Mouse (Mus musculus) myocyte (in vitro differentiated cells): ENCODE data around the gene Stpg2. TPM values are rescaled to one million over a fixed set of nuclear protein-coding genes. Genes with fewer than 3 reads are reported as not detected.

ENCODE experiments used
- H3K27me3 ChIP-seq: one replicate; pipeline ENCODE4 v1.6.1; 2011; ENCODE audit not compliant: control insufficient read depth, insufficient read depth, insufficient read length
- H3K36me3 ChIP-seq: one replicate; pipeline ENCODE4 v1.6.1; 2011; ENCODE audit not compliant: control insufficient read depth, insufficient read depth
- H3K4me2 ChIP-seq: one replicate; pipeline ENCODE4 v1.6.1; 2011; ENCODE audit warnings: low read depth, control low read depth
- H3K4me3 ChIP-seq: one replicate; pipeline ENCODE4 v1.5.1; 2011; ENCODE audit warnings: mild to moderate bottlenecking, control low read depth, moderate library complexity
- H3K79me2 ChIP-seq: one replicate; pipeline ENCODE4 v1.6.1; 2011; ENCODE audit not compliant: control insufficient read depth, insufficient read depth
- H3ac ChIP-seq: one replicate; pipeline ENCODE4 v1.6.1; 2011; ENCODE audit not compliant: control insufficient read depth, insufficient read length
- CEBPB ChIP-seq: IDR thresholded peaks from 2 replicates; pipeline ENCODE4 v1.6.1; 2011; ENCODE audit warnings: mild to moderate bottlenecking, moderate library complexity; ENCODE audit not compliant: poor library complexity, insufficient read depth, severe bottlenecking
- E2F4 ChIP-seq: IDR thresholded peaks from one replicate; pipeline ENCODE4 v1.6.1; 2011; ENCODE audit warnings: mild to moderate bottlenecking, control low read depth, moderate library complexity; ENCODE audit not compliant: insufficient read depth
- MAX ChIP-seq: IDR thresholded peaks from one replicate; pipeline ENCODE4 v1.6.1; 2011; ENCODE audit warnings: low read depth, mild to moderate bottlenecking, control low read depth
- MYOD1 ChIP-seq, 3 experiments: IDR thresholded peaks; one replicate each; pipeline ENCODE4 v1.6.1; 2011; ENCODE audit warnings: control low read depth in 2 of 3, low read depth in 2 of 3, mild to moderate bottlenecking in 2 of 3, moderate library complexity in 1 of 3; ENCODE audit not compliant: insufficient read length in 2 of 3, control insufficient read depth in 1 of 3
- MYOG ChIP-seq, 3 experiments: IDR thresholded peaks; one replicate each; pipeline ENCODE4 v1.6.1; 2011; ENCODE audit warnings: control low read depth in 2 of 3, low read depth in 2 of 3, mild to moderate bottlenecking in 2 of 3; ENCODE audit not compliant: insufficient read length in 2 of 3, control insufficient read depth in 1 of 3, insufficient read depth in 1 of 3
- POLR2A ChIP-seq: IDR thresholded peaks from one replicate; pipeline ENCODE4 v1.6.1; 2011; ENCODE audit warnings: low read depth, mild to moderate bottlenecking, control low read depth, moderate library complexity; ENCODE audit not compliant: insufficient read length
- POLR2AphosphoS2 ChIP-seq: IDR thresholded peaks from one replicate; pipeline ENCODE4 v1.6.1; 2011; ENCODE audit warnings: low read depth, control low read depth; ENCODE audit not compliant: insufficient read length
- REST ChIP-seq: IDR thresholded peaks from one replicate; pipeline ENCODE4 v1.6.1; 2011; ENCODE audit warnings: mild to moderate bottlenecking, control low read depth, moderate library complexity; ENCODE audit not compliant: insufficient read depth, insufficient read length
- SRF ChIP-seq: IDR thresholded peaks from one replicate; pipeline ENCODE4 v1.6.1; 2011; ENCODE audit warnings: low read depth; ENCODE audit not compliant: control insufficient read depth, insufficient read length
- TCF12 ChIP-seq: IDR thresholded peaks from one replicate; pipeline ENCODE4 v1.6.1; 2011; ENCODE audit warnings: mild to moderate bottlenecking, control low read depth; ENCODE audit not compliant: poor library complexity, insufficient read depth, severe bottlenecking
- TCF3 ChIP-seq: IDR thresholded peaks from one replicate; pipeline ENCODE4 v1.6.1; 2011; ENCODE audit warnings: low read depth, control low read depth; ENCODE audit not compliant: insufficient read length
- USF1 ChIP-seq: IDR thresholded peaks from one replicate; pipeline ENCODE4 v1.6.1; 2011; ENCODE audit warnings: low read depth, mild to moderate bottlenecking, control low read depth, moderate library complexity
- polyA plus RNA-seq: library from polyadenylated mRNA; unstranded; fragments of >200 nt; fragmentation: generic; extraction: Trizol; gene quantifications from one replicate; pipeline ENCODE4 v1.2.1, GENCODE M21; 2012; ENCODE audit warnings: missing spikeins

The Stpg2 gene
- polyA plus RNA-seq, 1 experiment, result not detected

- no peaks in the 10 kb centered on the region for H3K36me3 ChIP-seq
- no peak overlapping the region for H3ac ChIP-seq
- H3K79me2 ChIP-seq, result no peaks in the 10 kb centered on the region
- no peaks in the 10 kb centered on the region for H3K27me3 ChIP-seq
- no peak for TF ChIP-seq MAX
- no peak overlapping the region for H3K4me2 ChIP-seq
- H3K4me3 ChIP-seq, result no peak overlapping the region
Observed at GRCm38 (mm10) chr3:139404673-139405072, 199.2 kb downstream of the Stpg2 start.

GRCm38 (mm10) chr3:139419142-139419541 lies 213.6 kb downstream of the Stpg2 start:
- Histone ChIP-seq H3K27me3 (no peaks in the 10 kb centered on the region), H3ac (no peak overlapping the region), H3K36me3 (no peaks in the 10 kb centered on the region), H3K79me2 (no peaks in the 10 kb centered on the region), H3K4me3 (no peak overlapping the region), H3K4me2 (no peak overlapping the region)
- TF ChIP-seq SRF (no peak), POLR2AphosphoS2 (no peak), CEBPB (no peak), TCF3 (no peak)

GRCm38 (mm10) chr3:139442170-139442569 lies 236.7 kb downstream of the Stpg2 start:
- H3K27me3 ChIP-seq, result no peaks in the 10 kb centered on the region
- H3K36me3 ChIP-seq, result no peaks in the 10 kb centered on the region
- TF ChIP-seq MYOG (IDR thresholded peaks at IDR 0.05; ENCODE audit: control insufficient read depth in 1 of 3, insufficient read depth in 1 of 3, insufficient read length in 2 of 3, low read depth in 2 of 3) (no peak), POLR2A (no peak), MYOD1 (IDR thresholded peaks at IDR 0.05; ENCODE audit: control insufficient read depth in 1 of 3, insufficient read length in 2 of 3, low read depth in 2 of 3) (no peak), POLR2AphosphoS2 (no peak), TCF12 (no peak), E2F4 (no peak), TCF3 (no peak), USF1 (no peak), REST (no peak), CEBPB (no peak), MAX (no peak), SRF (no peak)
- no peaks in the 10 kb centered on the region for H3K79me2 ChIP-seq
- H3K4me3 ChIP-seq, result no peak overlapping the region
- H3K4me2 ChIP-seq, result no peak overlapping the region
- no peak overlapping the region for H3ac ChIP-seq

GRCm38 (mm10) chr3:139495939-139496338 lies 290.4 kb downstream of the Stpg2 start:
- no peaks in the 10 kb centered on the region for H3K27me3 ChIP-seq
- H3ac ChIP-seq, result no peak overlapping the region
- H3K4me2 ChIP-seq, result no peak overlapping the region
- TF ChIP-seq TCF12 (no peak), SRF (no peak), MYOG (IDR thresholded peaks at IDR 0.05; ENCODE audit: control insufficient read depth in 1 of 3, insufficient read depth in 1 of 3, insufficient read length in 2 of 3, low read depth in 2 of 3) (no peak), MYOD1 (IDR thresholded peaks at IDR 0.05; ENCODE audit: control insufficient read depth in 1 of 3, insufficient read length in 2 of 3, low read depth in 2 of 3) (no peak), POLR2A (no peak), MAX (no peak), CEBPB (no peak), TCF3 (no peak), POLR2AphosphoS2 (no peak)
- H3K36me3 ChIP-seq, result no peaks in the 10 kb centered on the region
- H3K79me2 ChIP-seq, result no peaks in the 10 kb centered on the region
- H3K4me3 ChIP-seq, result no peak overlapping the region

- no peak overlapping the region for H3K4me2 ChIP-seq
- H3K4me3 ChIP-seq, result no peak overlapping the region
- no peak overlapping the region for H3ac ChIP-seq
- H3K79me2 ChIP-seq, result no peaks in the 10 kb centered on the region
- H3K27me3 ChIP-seq, result no peaks in the 10 kb centered on the region
- H3K36me3 ChIP-seq, result no peaks in the 10 kb centered on the region
- TF ChIP-seq MYOD1 (IDR thresholded peaks at IDR 0.05; ENCODE audit: control insufficient read depth in 1 of 3, insufficient read length in 2 of 3, low read depth in 2 of 3) (no peak), TCF12 (no peak), SRF (no peak), TCF3 (no peak), E2F4 (no peak), POLR2AphosphoS2 (no peak), POLR2A (no peak), USF1 (no peak), MAX (no peak), REST (no peak), CEBPB (no peak)
Observed at GRCm38 (mm10) chr3:139502216-139502615, 296.7 kb downstream of the Stpg2 start.
